Mouse (Mus musculus) testis, adult 2 months (tissue): ENCODE measurements at regions not wholly inside any gene's neighbourhood (a gene's known extent, or its start where the extent isn't known, plus 50 kb on each side); places are given as distances from the start of the nearest gene placed in this dataset.

ENCODE experiments used
- H3K27ac ChIP-seq: fragments of 200-500 bp; 2 replicates; pipeline ENCODE4 v1.5.1; 2012; ENCODE audit warnings: low read depth, low read length; ENCODE audit not compliant: control insufficient read depth, insufficient read depth
- H3K27me3 ChIP-seq: fragments of 200-500 bp; 2 replicates; pipeline ENCODE4 v1.6.1; 2012; ENCODE audit warnings: mild to moderate bottlenecking, low read length, moderate library complexity; ENCODE audit not compliant: control insufficient read depth, insufficient read depth
- H3K36me3 ChIP-seq: fragments of 200-500 bp; 2 replicates; pipeline ENCODE4 v1.6.1; 2012; ENCODE audit warnings: mild to moderate bottlenecking, low read length; ENCODE audit not compliant: control insufficient read depth, insufficient read depth
- H3K4me1 ChIP-seq: fragments of 200-500 bp; 2 replicates; pipeline ENCODE4 v1.6.1; 2012; ENCODE audit warnings: low read length; ENCODE audit not compliant: control insufficient read depth, insufficient read depth
- H3K4me3 ChIP-seq: fragments of 200-500 bp; 2 replicates; pipeline ENCODE4 v1.5.1; 2012; ENCODE audit warnings: low read depth, mild to moderate bottlenecking, low read length, moderate library complexity, mixed read lengths; ENCODE audit not compliant: control insufficient read depth
- CTCF ChIP-seq: fragments of 200-500 bp; IDR thresholded peaks from 2 replicates; pipeline ENCODE4 v1.5.1; 2012; ENCODE audit warnings: low read depth, mild to moderate bottlenecking, inconsistent platforms, low read length, moderate library complexity; ENCODE audit not compliant: control insufficient read depth, insufficient read depth, insufficient replicate concordance
- POLR2A ChIP-seq: fragments of 200-500 bp; IDR thresholded peaks from 2 replicates; pipeline ENCODE4 v1.6.1; 2012; ENCODE audit warnings: low read depth, mild to moderate bottlenecking, inconsistent platforms, low read length, moderate library complexity; ENCODE audit not compliant: control insufficient read depth

DNA sequence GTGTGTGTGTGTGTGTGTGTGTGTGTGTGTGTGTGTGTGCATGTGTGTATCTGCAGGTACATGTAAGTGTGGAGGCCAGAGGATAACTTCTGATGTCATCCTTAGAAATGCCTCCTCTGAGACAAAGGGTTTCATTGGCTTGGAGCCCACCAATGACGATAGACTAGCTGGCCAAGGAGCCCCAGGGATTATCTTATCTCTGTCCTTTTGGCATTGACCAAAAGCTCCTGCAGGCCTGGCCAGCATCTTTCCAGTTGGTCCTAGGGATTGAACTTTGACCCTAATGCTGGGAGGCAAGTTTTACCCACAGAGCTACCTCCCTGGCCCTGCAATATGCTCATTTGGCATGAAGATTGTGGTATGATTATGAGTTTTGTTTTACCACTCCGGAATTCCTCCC is 133.3 kb downstream of the Tmx1 start:
- H3K27me3 ChIP-seq, result no peaks in the 10 kb centered on the region
- H3K4me3 ChIP-seq, result no peak overlapping the region

DNA sequence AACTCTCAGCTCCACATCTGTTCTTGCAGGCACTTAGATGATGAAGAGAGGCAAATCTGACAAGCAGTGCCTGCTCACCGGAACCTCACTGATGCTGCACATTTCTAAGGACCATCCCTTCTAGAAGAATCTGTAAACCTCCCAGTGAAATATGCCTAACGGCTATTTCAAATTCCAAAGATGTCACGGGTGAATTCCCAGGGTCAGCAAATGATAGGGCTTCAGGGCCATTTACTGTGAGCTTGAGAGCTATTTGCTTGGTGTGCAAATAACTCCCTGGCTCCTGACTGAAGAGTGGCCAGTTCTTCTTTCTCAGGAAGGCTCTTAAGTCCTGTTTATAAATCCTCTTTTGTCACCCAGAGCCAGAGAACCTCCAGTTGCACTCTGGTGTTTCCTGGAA is 135.3 kb downstream of the Tmx1 start:
- no peak overlapping the region for H3K4me3 ChIP-seq
- H3K27ac ChIP-seq, result 0 out of 2 replicates have a peak overlapping the region, but pooled peaks have one; percentile 50
- no peaks in the 10 kb centered on the region for H3K27me3 ChIP-seq
- no peaks in the 10 kb centered on the region for H3K36me3 ChIP-seq
- no peak for TF ChIP-seq POLR2A
- no peak for TF ChIP-seq CTCF
- H3K4me1 ChIP-seq, result no peaks in the 10 kb centered on the region

More for the DNA sequence above, 133.3 kb downstream of the Tmx1 start:
- Histone ChIP-seq H3K36me3 (no peaks in the 10 kb centered on the region), H3K4me1 (no peaks in the 10 kb centered on the region), H3K27ac (no peak overlapping the region)
- TF ChIP-seq CTCF (no peak), POLR2A (no peak)

DNA sequence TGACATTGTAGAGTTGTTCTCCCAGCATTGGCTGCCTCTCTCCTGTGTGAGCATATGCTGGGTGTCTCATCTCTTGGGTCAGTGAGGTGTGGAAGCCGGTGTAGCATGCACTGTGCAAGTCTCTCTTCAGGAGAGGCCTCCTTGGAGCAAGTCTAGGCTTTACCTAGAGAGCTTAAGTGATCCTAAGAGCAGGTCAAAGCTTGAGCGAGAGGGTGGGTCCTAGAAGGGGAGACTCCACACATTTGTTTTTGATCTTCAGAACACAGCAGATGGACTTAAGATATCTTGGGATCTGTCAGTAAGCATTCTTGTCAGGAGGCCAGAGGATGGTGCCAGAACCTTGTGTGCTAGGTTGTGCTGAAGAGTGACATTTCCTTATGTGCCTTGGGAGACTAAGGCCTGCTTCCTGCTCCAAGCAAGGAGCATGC is 136.4 kb downstream of the Tmx1 start:
- Histone ChIP-seq H3K36me3 (no peaks in the 10 kb centered on the region), H3K27me3 (no peaks in the 10 kb centered on the region), H3K4me3 (no peak overlapping the region), H3K4me1 (no peaks in the 10 kb centered on the region), H3K27ac (peak overlapping the region; percentile 27; the same call in 1 of the 2 replicates)
- no peak for TF ChIP-seq CTCF
- TF ChIP-seq POLR2A, result no peak

DNA sequence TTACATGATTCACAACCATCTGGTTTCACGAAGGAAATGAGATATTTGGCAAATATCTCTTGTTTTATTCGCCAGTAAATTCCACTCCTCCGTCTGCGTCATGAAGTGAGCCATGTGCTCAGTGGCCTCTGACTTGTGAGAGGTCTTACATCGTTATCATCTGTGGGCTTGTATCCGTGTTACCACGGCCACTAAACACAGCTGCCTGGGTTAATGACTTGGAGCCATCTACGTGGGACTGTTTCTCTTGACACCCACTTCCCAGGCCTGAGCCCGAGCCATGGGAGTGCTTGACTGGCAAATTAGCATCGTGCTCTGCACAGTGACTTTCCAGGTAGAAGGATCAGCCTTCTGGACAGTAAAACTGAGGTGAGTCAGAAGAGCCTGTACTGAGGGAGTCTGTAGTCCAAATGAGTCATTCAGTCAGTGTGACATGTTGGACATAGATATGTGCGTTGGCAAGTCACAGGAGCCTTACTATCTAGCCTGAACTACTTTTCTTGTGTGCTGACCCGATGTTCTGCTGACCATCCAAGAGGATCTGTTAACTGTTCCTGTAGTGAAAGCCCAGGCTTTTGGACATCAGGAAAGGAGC is 137.7 kb downstream of the Tmx1 start:
- H3K27ac ChIP-seq, result no peak overlapping the region
- H3K4me3 ChIP-seq, result no peak overlapping the region
- no peaks in the 10 kb centered on the region for H3K4me1 ChIP-seq
- no peaks in the 10 kb centered on the region for H3K36me3 ChIP-seq
- H3K27me3 ChIP-seq, result no peaks in the 10 kb centered on the region
- TF ChIP-seq CTCF, result no peak
- no peak for TF ChIP-seq POLR2A

DNA sequence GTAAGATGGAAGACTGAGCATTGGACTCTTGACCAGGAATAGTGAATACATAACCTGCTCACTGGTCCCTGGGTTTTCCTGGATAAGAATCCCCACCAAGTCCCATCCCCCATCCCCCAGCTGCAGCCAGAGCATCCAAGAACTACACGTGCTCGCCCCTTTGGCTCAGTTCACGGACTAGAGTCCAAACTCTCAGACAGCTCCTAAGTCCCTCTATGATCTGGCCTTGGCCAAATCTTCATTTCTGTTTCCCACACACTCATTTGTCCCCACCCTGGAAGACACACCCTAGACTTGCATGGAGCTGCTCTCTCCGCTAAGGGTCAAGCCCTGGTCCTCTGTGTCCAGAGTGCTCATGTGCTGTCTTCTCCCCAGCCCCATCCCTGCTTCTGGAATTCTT is 139.9 kb downstream of the Tmx1 start:
- no peaks in the 10 kb centered on the region for H3K4me1 ChIP-seq
- H3K4me3 ChIP-seq, result no peak overlapping the region
- TF ChIP-seq POLR2A (no peak), CTCF (no peak)
- no peaks in the 10 kb centered on the region for H3K27me3 ChIP-seq
- no peaks in the 10 kb centered on the region for H3K36me3 ChIP-seq
- no peak overlapping the region for H3K27ac ChIP-seq

DNA sequence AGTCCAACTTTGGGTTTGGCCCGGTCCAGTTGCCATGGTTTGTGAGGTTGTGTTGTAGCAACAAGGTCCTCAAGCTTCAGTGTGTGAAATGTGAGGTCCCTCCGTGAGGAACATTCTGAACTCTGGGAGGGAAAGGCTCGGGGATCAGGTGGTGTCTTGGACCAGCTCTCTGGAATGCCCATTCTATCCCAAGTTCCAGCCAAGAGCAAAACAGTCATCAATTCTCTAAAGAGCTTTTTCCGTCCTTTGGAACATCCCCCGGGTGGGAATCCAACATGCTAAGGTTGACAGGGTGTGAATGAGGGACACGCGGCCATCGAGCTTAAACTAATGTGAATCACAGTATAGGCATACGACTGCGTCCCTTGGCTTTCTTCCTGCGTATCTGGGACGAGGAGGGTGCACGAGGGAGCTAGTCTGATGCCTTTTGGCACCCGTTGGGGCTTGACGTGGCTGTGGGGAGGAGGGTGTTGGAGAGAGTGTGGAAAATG is 145.4 kb downstream of the Tmx1 start:
- TF ChIP-seq POLR2A (no peak), CTCF (no peak)
- Histone ChIP-seq H3K27me3 (no peaks in the 10 kb centered on the region), H3K36me3 (no peaks in the 10 kb centered on the region), H3K4me1 (no peaks in the 10 kb centered on the region), H3K4me3 (no peak overlapping the region), H3K27ac (peak overlapping the region; percentile 48)

DNA sequence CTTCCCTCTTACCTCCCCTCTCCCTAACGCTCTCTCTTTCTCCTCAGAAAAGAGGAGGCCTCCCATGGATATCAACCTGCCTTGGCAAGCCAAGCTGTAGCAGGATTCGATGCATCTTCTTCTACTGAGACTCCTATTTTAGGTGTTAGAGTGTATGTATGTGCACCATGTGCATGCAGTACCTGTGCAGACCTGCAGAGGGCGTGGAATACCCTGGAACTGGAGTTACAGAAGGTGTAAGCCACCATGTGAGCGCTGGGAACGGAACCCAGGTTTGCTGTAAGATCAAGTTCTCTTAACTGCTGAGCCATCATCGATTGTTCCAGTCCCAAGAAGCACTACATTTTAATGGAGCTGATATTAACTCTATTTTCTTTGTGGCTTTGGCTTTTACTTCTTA is 146.8 kb downstream of the Tmx1 start:
- Histone ChIP-seq H3K36me3 (no peaks in the 10 kb centered on the region), H3K4me1 (no peaks in the 10 kb centered on the region), H3K27me3 (no peaks in the 10 kb centered on the region), H3K27ac (no peak overlapping the region), H3K4me3 (no peak overlapping the region)
- TF ChIP-seq POLR2A (no peak), CTCF (peak; percentile 69; the same call in 1 of the 2 replicates)

DNA sequence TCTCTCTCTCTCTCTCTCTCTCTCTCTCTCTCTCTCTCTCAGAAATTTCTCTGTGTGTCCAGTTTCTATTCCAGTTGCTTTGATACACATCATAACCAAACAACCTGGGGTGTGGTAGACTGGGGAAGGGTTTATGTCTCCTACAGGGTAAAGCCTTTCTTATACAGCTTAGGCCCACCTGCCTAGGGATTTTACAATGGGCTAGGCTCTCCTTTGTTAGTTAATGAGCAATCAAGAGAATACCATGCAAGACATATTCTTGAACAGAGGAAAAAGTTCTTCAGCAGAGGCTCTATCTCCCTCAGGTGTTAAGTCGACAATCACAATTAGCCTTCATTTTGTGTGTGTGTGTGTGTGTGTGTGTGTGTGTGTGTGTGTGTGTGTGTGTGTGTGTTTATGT is 151.0 kb downstream of the Tmx1 start:
- Histone ChIP-seq H3K4me3 (no peak overlapping the region), H3K27ac (no peak overlapping the region), H3K36me3 (no peaks in the 10 kb centered on the region), H3K4me1 (no peaks in the 10 kb centered on the region), H3K27me3 (no peaks in the 10 kb centered on the region)
- TF ChIP-seq CTCF (no peak), POLR2A (no peak)

DNA sequence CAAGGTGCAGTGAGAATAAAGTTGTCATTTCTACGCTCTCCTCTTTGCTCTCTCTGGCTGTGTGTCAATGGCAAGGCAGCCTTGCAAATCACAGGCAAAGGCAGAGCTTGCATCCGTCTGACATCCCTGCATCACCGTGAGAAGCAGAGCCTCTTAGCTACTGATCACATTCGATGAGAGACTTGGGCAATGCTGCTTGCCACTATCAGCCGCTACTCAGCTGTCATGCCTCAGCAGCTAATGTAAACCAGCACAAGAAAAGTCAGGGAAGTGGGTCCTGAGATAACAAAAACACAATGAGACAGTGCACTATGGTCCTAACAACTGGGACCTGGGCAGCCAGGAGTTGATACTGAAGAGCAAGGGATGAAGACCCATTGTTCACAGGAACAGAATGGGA is 155.8 kb downstream of the Tmx1 start:
- Histone ChIP-seq H3K36me3 (no peaks in the 10 kb centered on the region), H3K27ac (no peak overlapping the region), H3K27me3 (no peaks in the 10 kb centered on the region), H3K4me1 (no peaks in the 10 kb centered on the region), H3K4me3 (no peak overlapping the region)
- TF ChIP-seq POLR2A (no peak), CTCF (no peak)
